In genomic region chr19:28365897-28366296, GRCm38 (mm10) we compare ENCODE assay signal across 10 mouse cellular contexts.
A peak's percentile ranks its signal among the peaks of the same experiment; 100 is the strongest.
DNase-seq lines count a peak whose midpoint lies in the region; ATAC-seq and TF ChIP-seq lines count a peak whose summit lies in the region.
"Had no signal": no experiment of that assay in that cellular context is flagged by ENCODE, and none has a peak within 500 bp of the region (broad histone marks: within the 10 kb centered on the region; RNA-seq: fewer than 3 reads in every experiment).

No protein-coding gene starts in this region.

- H3K9ac ChIP-seq in intestine, postnatal 0 days (ENCODE audit: low read depth, low read length): no peak overlapping the region
- no peak overlapping the region for H3K9ac ChIP-seq in intestine, embryonic 15.5 days
- no peak overlapping the region for H3K9ac ChIP-seq in CH12.LX (ENCODE audit: insufficient read depth, low read depth)

- in situ Hi-C loops in CH12.LX (cut with MboI; ENCODE audit: low pct_ligation_motif_present, low pct_unique_long_range_greater_than_20kb, low sequenced_read_pairs): no loop called here

- dilution Hi-C loops in CH12.LX (cut with MboI; ENCODE audit: extremely low pct_ligation_motif_present, extremely low pct_unique_long_range_greater_than_20kb, low sequenced_read_pairs): no loop called here

- TF ChIP-seq EP300 in CH12.LX (IDR thresholded peaks at IDR 0.05; ENCODE audit: low read length): no peak

- H3K27me3 ChIP-seq in intestine, postnatal 0 days (replicated peaks; ENCODE audit: control insufficient read depth, insufficient read depth, low read length): no peaks in the 10 kb centered on the region
- H3K27me3 ChIP-seq in intestine, embryonic 15.5 days (replicated peaks): no peaks in the 10 kb centered on the region
- H3K27me3 ChIP-seq in CH12.LX (replicated peaks): no peaks in the 10 kb centered on the region

- WGBS in intestine, postnatal 0 days: 50% methylated on average over 7 of the region's 7 CpGs
- WGBS in intestine, embryonic 15.5 days: 51% methylated on average over 7 of the region's 7 CpGs

- peak; percentile 48 for DNase-seq in CH12.LX (ENCODE audit: extremely low read depth)
- DNase-seq in adrenal gland, postnatal 36 days: peak; percentile 55 to 63
- DNase-seq in retina, postnatal 1 day: peak; percentile 83

- no peak for ATAC-seq in intestine, postnatal 0 days
- ATAC-seq in intestine, embryonic 15.5 days: no peak
- peak; percentile 53 to 82; a peak in 3 of 4 replicates for ATAC-seq in hematopoietic stem cell, adult 5-6 weeks (replicated peaks in 1 of 2; ENCODE audit: insufficient read depth in 1 of 2, low FRiP score in 2 of 2, low TSS enrichment in 1 of 2, low read depth in 1 of 2, poor library complexity in 2 of 2, severe bottlenecking in 2 of 2)
- no peak for ATAC-seq in erythroblast, adult 5-6 weeks (replicated peaks; ENCODE audit: low FRiP score, poor library complexity, severe bottlenecking)
- ATAC-seq in erythroid progenitor cell, adult 5-6 weeks (replicated peaks; ENCODE audit: low FRiP score, poor library complexity, severe bottlenecking): no peak

- peak; percentile 37 for TF ChIP-seq RAD21 in CH12.LX (IDR thresholded peaks at IDR 0.05; ENCODE audit: low read depth, low read length)

- no peak overlapping the region for H3K27ac ChIP-seq in intestine, postnatal 0 days (ENCODE audit: low read depth, low read length)
- H3K27ac ChIP-seq in intestine, embryonic 15.5 days: no peak overlapping the region
- no peak overlapping the region for H3K27ac ChIP-seq in CH12.LX (ENCODE audit: insufficient read depth, low read depth)
- H3K27ac ChIP-seq: macrophage had no signal

- H3K4me1 ChIP-seq in intestine, postnatal 0 days (replicated peaks; ENCODE audit: control insufficient read depth, insufficient read depth, low read length): no peaks in the 10 kb centered on the region
- H3K4me1 ChIP-seq in intestine, embryonic 15.5 days (replicated peaks): no peaks in the 10 kb centered on the region
- peaks cover 4 to 5% of the 10 kb centered on the region in 2 experiments; a peak in 3 of 4 replicates for H3K4me1 ChIP-seq in CH12.LX (ENCODE audit: control insufficient read depth in 1 of 2, insufficient read depth in 2 of 2)

- H3K9me3 ChIP-seq in intestine, postnatal 0 days (ENCODE audit: control insufficient read depth): no peaks in the 10 kb centered on the region
- H3K9me3 ChIP-seq in intestine, embryonic 15.5 days: no peaks in the 10 kb centered on the region
- no peaks in the 10 kb centered on the region for H3K9me3 ChIP-seq in CH12.LX (replicated peaks; ENCODE audit: low read length)

- no peak overlapping the region for H3K4me3 ChIP-seq in intestine, postnatal 0 days (ENCODE audit: low read depth, low read length)
- H3K4me3 ChIP-seq in intestine, embryonic 15.5 days (replicated peaks): no peak overlapping the region
- no peak overlapping the region for H3K4me3 ChIP-seq in CH12.LX (replicated peaks in 1 of 3; ENCODE audit: low read depth in 2 of 3, low read length in 2 of 3, poor library complexity in 1 of 3)
- H3K4me3 ChIP-seq: erythroblast, embryonic 14.5 days had no signal

- peak; percentile 79 for TF ChIP-seq CTCF in intestine, postnatal 0 days (IDR thresholded peaks at IDR 0.05; ENCODE audit: low read depth)
- TF ChIP-seq CTCF in CH12.LX (conservative IDR thresholded peaks at IDR 0.05 in 1 of 2, IDR thresholded peaks at IDR 0.05 in 1 of 2; ENCODE audit: low read depth in 2 of 2, low read length in 2 of 2): peak; percentile 74 to 78

- no peaks in the 10 kb centered on the region for H3K36me3 ChIP-seq in intestine, postnatal 0 days (ENCODE audit: control insufficient read depth, insufficient read depth)
- no peaks in the 10 kb centered on the region for H3K36me3 ChIP-seq in intestine, embryonic 15.5 days
- no peaks in the 10 kb centered on the region for H3K36me3 ChIP-seq in CH12.LX (replicated peaks in 1 of 2; ENCODE audit: control insufficient read depth in 1 of 2, insufficient read depth in 1 of 2, low read length in 1 of 2)

- TF ChIP-seq POLR2A in CH12.LX (IDR thresholded peaks at IDR 0.05; ENCODE audit: low read depth, low read length): no peak

- H3K4me2 ChIP-seq in intestine, postnatal 0 days (replicated peaks; ENCODE audit: low read depth): no peak overlapping the region
- H3K4me2 ChIP-seq in intestine, embryonic 15.5 days (replicated peaks): no peak overlapping the region
- no peak overlapping the region for H3K4me2 ChIP-seq in CH12.LX (ENCODE audit: insufficient read depth, low read depth, poor library complexity, severe bottlenecking)

- H3K79me2 ChIP-seq in CH12.LX (replicated peaks; ENCODE audit: control insufficient read depth, extremely low read depth, insufficient read depth, poor library complexity, severe bottlenecking): no peaks in the 10 kb centered on the region

TF ChIP-seq in CH12.LX, 34 proteins besides CTCF, POLR2A, EP300 and RAD21:
- TF ChIP-seq SMC3 (IDR thresholded peaks at IDR 0.05; ENCODE audit: low read depth, low read length) (peak; percentile 84), NELFE (IDR thresholded peaks at IDR 0.05; ENCODE audit: low read depth, low read length) (no peak), USF1 (IDR thresholded peaks at IDR 0.05; ENCODE audit: low read depth, low read length) (no peak), GABPA (IDR thresholded peaks at IDR 0.05; ENCODE audit: insufficient replicate concordance, low read depth, low read length) (no peak), JUND (conservative IDR thresholded peaks at IDR 0.05; ENCODE audit: low read depth, low read length) (no peak), ETS1 (conservative IDR thresholded peaks at IDR 0.05; ENCODE audit: low read depth, low read length) (no peak)

Comparison
In these comparisons a context has a peak if more than half of its experiments do, and no peak if none do; other contexts are left out.
1. ATAC-seq: peak in hematopoietic stem cell, adult 5-6 weeks (2 of 2); none in intestine, postnatal 0 days (single experiment), intestine, embryonic 15.5 days (single experiment), erythroblast, adult 5-6 weeks (single experiment) and erythroid progenitor cell, adult 5-6 weeks (single experiment).
2. Peak in every context shown above with its lines, with median percentiles within 50 percentile points of each other: DNase-seq.